Mouse (Mus musculus) myocyte (in vitro differentiated cells): ENCODE results near the gene Trpc3.

Experiments
- CEBPB ChIP-seq: IDR thresholded peaks from 2 replicates; pipeline ENCODE4 v1.6.1; 2011; ENCODE audit warnings: mild to moderate bottlenecking, moderate library complexity; ENCODE audit not compliant: poor library complexity, insufficient read depth, severe bottlenecking
- E2F4 ChIP-seq: IDR thresholded peaks from one replicate; pipeline ENCODE4 v1.6.1; 2011; ENCODE audit warnings: mild to moderate bottlenecking, control low read depth, moderate library complexity; ENCODE audit not compliant: insufficient read depth
- MAX ChIP-seq: IDR thresholded peaks from one replicate; pipeline ENCODE4 v1.6.1; 2011; ENCODE audit warnings: low read depth, mild to moderate bottlenecking, control low read depth
- POLR2A ChIP-seq: IDR thresholded peaks from one replicate; pipeline ENCODE4 v1.6.1; 2011; ENCODE audit warnings: low read depth, mild to moderate bottlenecking, control low read depth, moderate library complexity; ENCODE audit not compliant: insufficient read length
- TCF12 ChIP-seq: IDR thresholded peaks from one replicate; pipeline ENCODE4 v1.6.1; 2011; ENCODE audit warnings: mild to moderate bottlenecking, control low read depth; ENCODE audit not compliant: poor library complexity, insufficient read depth, severe bottlenecking
- USF1 ChIP-seq: IDR thresholded peaks from one replicate; pipeline ENCODE4 v1.6.1; 2011; ENCODE audit warnings: low read depth, mild to moderate bottlenecking, control low read depth, moderate library complexity

DNA sequence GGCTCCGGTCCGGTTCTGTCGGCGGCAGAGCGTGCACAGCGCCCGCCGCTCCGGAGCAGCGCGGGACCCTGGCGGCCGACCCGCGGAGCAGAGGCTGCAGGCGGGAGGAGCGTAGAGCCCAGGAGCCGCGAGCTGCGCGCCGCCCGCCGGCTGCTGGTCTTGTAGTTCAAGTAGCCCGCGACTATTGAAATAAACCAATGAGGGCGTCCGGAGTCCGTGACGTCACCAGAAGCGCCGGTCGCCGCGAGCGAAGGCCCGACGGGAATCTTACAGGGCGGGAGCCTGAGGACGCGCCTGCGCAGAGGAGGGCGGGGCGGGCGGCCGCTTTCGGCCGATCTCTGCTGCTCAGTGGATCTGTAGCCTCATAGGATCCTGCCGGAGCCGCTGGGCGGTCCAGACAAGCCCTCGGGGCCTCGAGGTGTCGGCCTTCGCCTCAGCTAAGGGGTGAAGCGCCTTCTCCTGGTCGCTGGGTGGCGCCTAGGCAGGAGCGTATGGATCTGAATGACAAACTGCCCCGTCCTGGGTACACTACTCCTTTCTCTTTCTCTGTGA lies 118.1 kb downstream of the Trpc3 start, which contains the start of gene Ccna2:
- TF ChIP-seq POLR2A (peak; percentile 72), TCF12 (no peak), CEBPB (no peak), E2F4 (peak; percentile 89), MAX (no peak), USF1 (no peak)
